Mouse (Mus musculus): Measurements from ENCODE around the gene Scml4. TPM values are rescaled to one million over a fixed set of nuclear protein-coding genes. Genes with fewer than 3 reads are reported as not detected.

Gene Scml4
- polyA plus RNA-seq, 1 experiment = 32.9 TPM

- Histone ChIP-seq H3K36me3 (ENCODE audit: control insufficient read depth, insufficient read depth, low read length) (no peaks in the 10 kb centered on the region), H3K4me3 (ENCODE audit: control insufficient read depth, insufficient read depth, low read length) (peak overlapping the region; percentile 16; the same call in 1 of the 2 replicates), H3K27ac (ENCODE audit: control insufficient read depth, insufficient read depth, low read length) (no peak overlapping the region), H3K4me1 (replicated peaks; ENCODE audit: control insufficient read depth, insufficient read depth, low read length) (0 out of 2 replicates have a peak, but pooled peaks cover 3% of the 10 kb centered on the region), H3K27me3 (ENCODE audit: control insufficient read depth, insufficient read depth, low read length) (peaks cover 5% of the 10 kb centered on the region; the same call in 1 of the 2 replicates)
- TF ChIP-seq POLR2A (IDR thresholded peaks at IDR 0.05; ENCODE audit: control insufficient read depth, extremely low read depth, insufficient read depth, low read length, poor library complexity) (no peak), CTCF (IDR thresholded peaks at IDR 0.05; ENCODE audit: borderline replicate concordance, control insufficient read depth, extremely low read depth, insufficient read depth, low read length, poor library complexity) (no peak)
- DNase-seq = no peak
- WGBS = 16% methylated on average over 25 of the region's 25 CpGs
Measured at GRCm38 (mm10) chr10:43002721-43003465, 142.7 kb downstream of the Scml4 start.

GRCm38 (mm10) chr10:43003466-43003757 is 143.2 kb downstream of the Scml4 start:
- no peak overlapping the region for H3K27ac ChIP-seq (ENCODE audit: control insufficient read depth, insufficient read depth, low read length)
- 0 out of 2 replicates have a peak, but pooled peaks cover 3% of the 10 kb centered on the region for H3K4me1 ChIP-seq (replicated peaks; ENCODE audit: control insufficient read depth, insufficient read depth, low read length)
- no peak overlapping the region for H3K4me3 ChIP-seq (ENCODE audit: control insufficient read depth, insufficient read depth, low read length)
- TF ChIP-seq POLR2A (IDR thresholded peaks at IDR 0.05; ENCODE audit: control insufficient read depth, extremely low read depth, insufficient read depth, low read length, poor library complexity) = no peak
- no peak for TF ChIP-seq CTCF (IDR thresholded peaks at IDR 0.05; ENCODE audit: borderline replicate concordance, control insufficient read depth, extremely low read depth, insufficient read depth, low read length, poor library complexity)
- H3K36me3 ChIP-seq (ENCODE audit: control insufficient read depth, insufficient read depth, low read length) = no peaks in the 10 kb centered on the region
- H3K27me3 ChIP-seq (ENCODE audit: control insufficient read depth, insufficient read depth, low read length) = peaks cover 5% of the 10 kb centered on the region; the same call in 1 of the 2 replicates
- WGBS = 74% methylated on average over 5 of the region's 5 CpGs
- DNase-seq = no peak

DNA sequence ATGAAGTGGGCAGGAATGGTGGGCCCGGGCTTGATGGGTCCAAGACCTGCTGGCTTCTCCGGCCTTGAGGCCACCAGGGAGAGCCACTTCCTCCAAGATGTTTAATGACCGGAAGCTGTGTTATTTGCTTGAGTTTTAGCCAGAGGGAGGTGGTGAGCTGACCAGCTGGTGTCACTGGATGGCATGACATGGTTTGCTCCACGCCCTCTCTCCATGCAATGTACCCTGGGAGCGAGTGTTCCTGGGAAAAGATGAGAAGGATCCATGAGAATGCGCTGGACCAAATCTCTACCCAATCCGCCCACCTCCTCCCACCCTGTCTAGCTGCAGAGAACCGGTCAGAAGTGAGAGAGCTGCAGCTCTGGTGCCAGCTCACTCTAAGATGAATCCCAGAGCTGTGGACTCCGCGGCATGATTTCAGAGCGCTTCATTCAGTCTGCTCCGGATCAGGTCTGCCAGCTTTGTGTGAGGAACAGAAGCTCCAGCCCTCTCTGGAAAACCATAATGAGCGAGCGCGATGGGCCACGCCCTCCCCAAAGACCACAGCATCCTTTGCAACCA is 144.1 kb downstream of the Scml4 start:
- Histone ChIP-seq H3K4me3 (ENCODE audit: control insufficient read depth, insufficient read depth, low read length) (no peak overlapping the region), H3K27ac (ENCODE audit: control insufficient read depth, insufficient read depth, low read length) (no peak overlapping the region), H3K4me1 (replicated peaks; ENCODE audit: control insufficient read depth, insufficient read depth, low read length) (0 out of 2 replicates have a peak, but pooled peaks cover 3% of the 10 kb centered on the region), H3K27me3 (ENCODE audit: control insufficient read depth, insufficient read depth, low read length) (peaks cover 5% of the 10 kb centered on the region; the same call in 1 of the 2 replicates), H3K36me3 (ENCODE audit: control insufficient read depth, insufficient read depth, low read length) (no peaks in the 10 kb centered on the region)
- TF ChIP-seq CTCF (IDR thresholded peaks at IDR 0.05; ENCODE audit: borderline replicate concordance, control insufficient read depth, extremely low read depth, insufficient read depth, low read length, poor library complexity) = no peak
- no peak for TF ChIP-seq POLR2A (IDR thresholded peaks at IDR 0.05; ENCODE audit: control insufficient read depth, extremely low read depth, insufficient read depth, low read length, poor library complexity)
- no peak for DNase-seq
- WGBS = 95% methylated on average over 16 of the region's 16 CpGs

DNA sequence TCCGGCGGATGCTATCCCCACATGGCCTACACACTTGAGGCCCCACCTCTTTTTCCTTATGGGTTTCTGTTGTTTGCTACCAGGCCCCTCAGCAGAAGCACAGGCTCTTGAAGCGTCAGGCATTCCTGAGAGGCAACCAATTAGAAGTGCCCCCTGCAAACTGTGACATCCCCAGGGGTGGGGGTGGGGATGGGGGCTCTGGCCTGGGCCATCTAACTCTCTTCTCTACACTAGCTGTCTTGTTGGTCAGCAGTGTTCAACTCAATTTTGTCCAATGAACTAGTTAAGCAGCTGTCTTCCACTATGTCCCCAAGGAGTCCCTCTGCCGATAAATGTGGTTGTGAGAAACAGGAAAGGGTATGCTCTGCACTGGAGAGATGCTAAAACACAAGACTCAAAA is 144.9 kb downstream of the Scml4 start:
- Histone ChIP-seq H3K4me1 (replicated peaks; ENCODE audit: control insufficient read depth, insufficient read depth, low read length) (0 out of 2 replicates have a peak, but pooled peaks cover 3% of the 10 kb centered on the region), H3K36me3 (ENCODE audit: control insufficient read depth, insufficient read depth, low read length) (no peaks in the 10 kb centered on the region), H3K27ac (ENCODE audit: control insufficient read depth, insufficient read depth, low read length) (no peak overlapping the region), H3K4me3 (ENCODE audit: control insufficient read depth, insufficient read depth, low read length) (no peak overlapping the region), H3K27me3 (ENCODE audit: control insufficient read depth, insufficient read depth, low read length) (peaks cover 5% of the 10 kb centered on the region; the same call in 1 of the 2 replicates)
- 90% methylated on average over 4 of the region's 4 CpGs for WGBS
- TF ChIP-seq POLR2A (IDR thresholded peaks at IDR 0.05; ENCODE audit: control insufficient read depth, extremely low read depth, insufficient read depth, low read length, poor library complexity) (no peak), CTCF (IDR thresholded peaks at IDR 0.05; ENCODE audit: borderline replicate concordance, control insufficient read depth, extremely low read depth, insufficient read depth, low read length, poor library complexity) (no peak)
- no peak for DNase-seq

GRCm38 (mm10) chr10:43005677-43006076 is 145.5 kb downstream of the Scml4 start:
- H3K27me3 ChIP-seq (ENCODE audit: control insufficient read depth, insufficient read depth, low read length) = peaks cover 5% of the 10 kb centered on the region; the same call in 1 of the 2 replicates
- H3K36me3 ChIP-seq (ENCODE audit: control insufficient read depth, insufficient read depth, low read length) = no peaks in the 10 kb centered on the region
- H3K4me3 ChIP-seq (ENCODE audit: control insufficient read depth, insufficient read depth, low read length) = no peak overlapping the region
- no peak for DNase-seq
- H3K4me1 ChIP-seq (replicated peaks; ENCODE audit: control insufficient read depth, insufficient read depth, low read length) = 0 out of 2 replicates have a peak, but pooled peaks cover 3% of the 10 kb centered on the region
- TF ChIP-seq POLR2A (IDR thresholded peaks at IDR 0.05; ENCODE audit: control insufficient read depth, extremely low read depth, insufficient read depth, low read length, poor library complexity) = no peak
- WGBS = 73% methylated on average over 7 of the region's 7 CpGs
- H3K27ac ChIP-seq (ENCODE audit: control insufficient read depth, insufficient read depth, low read length) = no peak overlapping the region

- DNase-seq = no peak
- Histone ChIP-seq H3K27ac (ENCODE audit: control insufficient read depth, insufficient read depth, low read length) (no peak overlapping the region), H3K4me1 (replicated peaks; ENCODE audit: control insufficient read depth, insufficient read depth, low read length) (0 out of 2 replicates have a peak, but pooled peaks cover 3% of the 10 kb centered on the region), H3K27me3 (ENCODE audit: control insufficient read depth, insufficient read depth, low read length) (peaks cover 5% of the 10 kb centered on the region; the same call in 1 of the 2 replicates), H3K4me3 (ENCODE audit: control insufficient read depth, insufficient read depth, low read length) (no peak overlapping the region), H3K36me3 (ENCODE audit: control insufficient read depth, insufficient read depth, low read length) (no peaks in the 10 kb centered on the region)
- 84% methylated on average over 4 of the region's 4 CpGs for WGBS
- TF ChIP-seq POLR2A (IDR thresholded peaks at IDR 0.05; ENCODE audit: control insufficient read depth, extremely low read depth, insufficient read depth, low read length, poor library complexity) (no peak), CTCF (IDR thresholded peaks at IDR 0.05; ENCODE audit: borderline replicate concordance, control insufficient read depth, extremely low read depth, insufficient read depth, low read length, poor library complexity) (no peak)
Measured at GRCm38 (mm10) chr10:43006534-43006933, 146.4 kb downstream of the Scml4 start.
